Mouse (Mus musculus) midbrain, embryonic 14.5 days (tissue): ENCODE results near the gene Wdr63. TPM values are rescaled to one million over a fixed set of nuclear protein-coding genes. Genes with fewer than 3 reads are reported as not detected.

Experiments
- ATAC-seq: fragments of 200-750 bp; cut with Nextera tagmentation; 2 replicates; pipeline ENCODE4 v1.8.0; 2017; ENCODE audit warnings: moderate number of reproducible peaks, moderate library complexity; ENCODE audit not compliant: low FRiP score, low TSS enrichment
- DNase-seq: peaks from one replicate; pipeline ENCODE4 v3.0.0-alpha.2; 2015
- H3K27ac ChIP-seq: fragments of 300-500 bp; sonication (generic); replicated peaks from 2 replicates; pipeline ENCODE4 v1.5.1; 2014; ENCODE audit warnings: mild to moderate bottlenecking, low read depth, low read length, moderate library complexity
- H3K27me3 ChIP-seq: fragments of 300-500 bp; sonication (generic); 2 replicates; pipeline ENCODE4 v1.6.1; 2014; ENCODE audit warnings: low read length, control low read depth, mixed read lengths; ENCODE audit not compliant: control insufficient read depth, insufficient read depth
- H3K36me3 ChIP-seq: fragments of 300-500 bp; sonication (generic); 2 replicates; pipeline ENCODE4 v1.6.1; 2014; ENCODE audit warnings: low read length, control low read depth; ENCODE audit not compliant: control insufficient read depth, insufficient read depth
- H3K4me1 ChIP-seq: fragments of 300-500 bp; sonication (generic); 2 replicates; pipeline ENCODE4 v1.6.1; 2014; ENCODE audit warnings: mild to moderate bottlenecking, antibody characterized with exemption, low read length, control low read depth; ENCODE audit not compliant: control insufficient read depth, insufficient read depth
- H3K4me2 ChIP-seq: fragments of 300-500 bp; sonication (generic); 2 replicates; pipeline ENCODE4 v1.6.1; 2014; ENCODE audit warnings: mild to moderate bottlenecking, low read length, moderate library complexity
- H3K4me3 ChIP-seq: fragments of 300-500 bp; sonication (generic); replicated peaks from 2 replicates; pipeline ENCODE4 v1.5.1; 2014; ENCODE audit warnings: low read depth, low read length
- H3K9ac ChIP-seq: fragments of 300-500 bp; sonication (generic); replicated peaks from 2 replicates; pipeline ENCODE4 v1.6.1; 2014; ENCODE audit warnings: mild to moderate bottlenecking, low read length, moderate library complexity
- H3K9me3 ChIP-seq: fragments of 300-500 bp; sonication (generic); 2 replicates; pipeline ENCODE4 v1.6.1; 2016; ENCODE audit warnings: low read length, control low read depth, mixed read lengths; ENCODE audit not compliant: control insufficient read depth
- WGBS: fragments of 180-500 bp; shearing (Covaris S2); extraction: QIAGEN DNeasy Blood & Tissue Kit; methylation state at CpG from one replicate; pipeline ENCODE4 v1.1.7; 2014; 5-methylcytosine and 5-hydroxymethylcytosine counted together
- polyA plus RNA-seq: library from polyadenylated mRNA; unstranded; fragments of >200 nt; fragmentation: Nextera tagmentation; extraction: Ambion mirVana; gene quantifications from 2 replicates; pipeline ENCODE4 v1.2.1, GENCODE M21; 2014

Gene Wdr63
- polyA plus RNA-seq, 1 experiment from 2014 or later = 0.83 TPM

GRCm38 (mm10) chr3:146022232-146022631, 85.7 kb downstream of the Wdr63 start:
- H3K4me2 ChIP-seq = no peak overlapping the region
- WGBS = 94% methylated on average over 9 of the region's 9 CpGs
- no peaks in the 10 kb centered on the region for H3K9me3 ChIP-seq
- H3K36me3 ChIP-seq = no peaks in the 10 kb centered on the region
- no peaks in the 10 kb centered on the region for H3K27me3 ChIP-seq
- no peak overlapping the region for H3K4me3 ChIP-seq
- H3K4me1 ChIP-seq = no peaks in the 10 kb centered on the region
- H3K9ac ChIP-seq = no peak overlapping the region
- no peak for DNase-seq
- ATAC-seq = no peak
- no peak overlapping the region for H3K27ac ChIP-seq

DNA sequence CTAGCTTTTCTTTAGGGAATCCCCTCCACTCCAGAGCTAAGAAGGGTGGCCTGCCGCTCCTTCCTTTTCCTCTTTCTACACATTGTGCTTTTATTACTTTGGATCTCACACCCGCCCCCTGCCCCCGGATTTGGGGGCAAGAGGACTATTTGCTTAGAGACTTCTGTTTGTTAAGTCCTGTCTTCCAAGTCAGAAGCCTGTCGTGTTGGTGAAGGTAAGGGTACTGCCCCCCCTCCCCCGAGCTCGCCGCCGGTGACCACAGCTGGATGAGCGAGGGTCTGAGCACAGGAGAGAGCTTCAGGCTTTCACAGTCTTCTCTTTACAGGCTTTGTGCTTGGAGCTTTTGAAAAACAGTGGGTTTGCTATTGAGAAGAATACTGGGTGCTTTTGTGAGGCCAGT, 90.4 kb downstream of the Wdr63 start:
- DNase-seq (no peak), ATAC-seq (no peak)
- Histone ChIP-seq H3K9ac (no peak overlapping the region), H3K36me3 (no peaks in the 10 kb centered on the region), H3K27me3 (no peaks in the 10 kb centered on the region), H3K4me3 (no peak overlapping the region), H3K27ac (no peak overlapping the region), H3K9me3 (no peaks in the 10 kb centered on the region), H3K4me1 (no peaks in the 10 kb centered on the region), H3K4me2 (no peak overlapping the region)
- WGBS = 43% methylated on average over 9 of the region's 9 CpGs

DNA sequence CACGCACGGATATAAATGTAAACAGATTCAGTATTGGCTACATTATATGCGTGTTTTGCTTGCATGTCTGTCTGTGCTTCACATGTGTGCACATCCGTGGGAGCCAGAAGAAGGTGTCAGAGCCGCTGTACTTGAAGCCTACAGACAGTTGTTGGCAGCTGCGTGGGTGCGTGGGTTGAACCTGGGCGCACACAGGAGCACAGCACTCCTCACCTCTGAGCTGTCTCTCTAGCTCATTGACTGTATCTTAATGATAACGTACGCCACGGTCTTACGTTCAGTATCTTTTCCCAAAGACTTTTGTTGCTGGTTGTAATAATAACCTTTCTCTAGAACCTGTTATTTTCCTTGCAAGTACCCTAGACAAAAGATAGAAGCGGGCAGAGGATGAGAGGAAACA, 91.0 kb downstream of the Wdr63 start:
- ATAC-seq (no peak), DNase-seq (no peak)
- 90% methylated on average over 13 of the region's 13 CpGs for WGBS
- H3K9ac ChIP-seq = no peak overlapping the region
- H3K9me3 ChIP-seq = no peaks in the 10 kb centered on the region
- no peaks in the 10 kb centered on the region for H3K36me3 ChIP-seq
- H3K4me3 ChIP-seq = no peak overlapping the region
- no peaks in the 10 kb centered on the region for H3K27me3 ChIP-seq
- no peak overlapping the region for H3K27ac ChIP-seq
- H3K4me1 ChIP-seq = no peaks in the 10 kb centered on the region
- no peak overlapping the region for H3K4me2 ChIP-seq

- no peaks in the 10 kb centered on the region for H3K4me1 ChIP-seq
- 97% methylated on average over 12 of the region's 12 CpGs for WGBS
- DNase-seq (no peak), ATAC-seq (no peak)
- no peaks in the 10 kb centered on the region for H3K9me3 ChIP-seq
- no peak overlapping the region for H3K4me2 ChIP-seq
- H3K27ac ChIP-seq = no peak overlapping the region
- no peak overlapping the region for H3K9ac ChIP-seq
- no peak overlapping the region for H3K4me3 ChIP-seq
- H3K36me3 ChIP-seq = no peaks in the 10 kb centered on the region
- no peaks in the 10 kb centered on the region for H3K27me3 ChIP-seq
Observed at GRCm38 (mm10) chr3:146014321-146014720, 93.6 kb downstream of the Wdr63 start.

GRCm38 (mm10) chr3:146013490-146013889, 94.4 kb downstream of the Wdr63 start:
- Histone ChIP-seq H3K36me3 (no peaks in the 10 kb centered on the region), H3K4me2 (no peak overlapping the region), H3K4me3 (no peak overlapping the region), H3K4me1 (no peaks in the 10 kb centered on the region), H3K9ac (no peak overlapping the region), H3K27ac (no peak overlapping the region), H3K9me3 (no peaks in the 10 kb centered on the region), H3K27me3 (no peaks in the 10 kb centered on the region)
- WGBS = 93% methylated on average over 7 of the region's 7 CpGs
- ATAC-seq (no peak), DNase-seq (no peak)

GRCm38 (mm10) chr3:146011544-146012218, 96.2 kb downstream of the Wdr63 start:
- Histone ChIP-seq H3K9me3 (no peaks in the 10 kb centered on the region), H3K4me3 (no peak overlapping the region), H3K4me1 (no peaks in the 10 kb centered on the region), H3K27ac (no peak overlapping the region), H3K9ac (no peak overlapping the region), H3K36me3 (no peaks in the 10 kb centered on the region), H3K4me2 (no peak overlapping the region), H3K27me3 (no peaks in the 10 kb centered on the region)
- WGBS = 68% methylated on average over 8 of the region's 8 CpGs
- DNase-seq = no peak
- ATAC-seq = no peak

GRCm38 (mm10) chr3:146010751-146011150, 97.2 kb downstream of the Wdr63 start:
- Histone ChIP-seq H3K36me3 (no peaks in the 10 kb centered on the region), H3K4me1 (no peaks in the 10 kb centered on the region), H3K27me3 (no peaks in the 10 kb centered on the region), H3K4me3 (no peak overlapping the region), H3K27ac (no peak overlapping the region), H3K9ac (no peak overlapping the region), H3K9me3 (no peaks in the 10 kb centered on the region), H3K4me2 (no peak overlapping the region)
- DNase-seq = no peak
- 81% methylated on average over 4 of the region's 4 CpGs for WGBS
- ATAC-seq = no peak

- no peak for DNase-seq
- H3K9me3 ChIP-seq = no peaks in the 10 kb centered on the region
- H3K27me3 ChIP-seq = no peaks in the 10 kb centered on the region
- H3K4me3 ChIP-seq = no peak overlapping the region
- H3K4me2 ChIP-seq = no peak overlapping the region
- no peak overlapping the region for H3K27ac ChIP-seq
- no peaks in the 10 kb centered on the region for H3K4me1 ChIP-seq
- WGBS = 80% methylated on average over 19 of the region's 20 CpGs
- H3K36me3 ChIP-seq = no peaks in the 10 kb centered on the region
- no peak overlapping the region for H3K9ac ChIP-seq
- ATAC-seq = no peak
Observed at GRCm38 (mm10) chr3:146009859-146010645, 97.9 kb downstream of the Wdr63 start.

GRCm38 (mm10) chr3:146007872-146008271, 100.1 kb downstream of the Wdr63 start:
- Histone ChIP-seq H3K27ac (no peak overlapping the region), H3K4me3 (no peak overlapping the region), H3K4me2 (no peak overlapping the region), H3K36me3 (no peaks in the 10 kb centered on the region), H3K4me1 (no peaks in the 10 kb centered on the region), H3K9ac (no peak overlapping the region), H3K27me3 (no peaks in the 10 kb centered on the region), H3K9me3 (no peaks in the 10 kb centered on the region)
- ATAC-seq (no peak), DNase-seq (no peak)
- 89% methylated on average over 6 of the region's 6 CpGs for WGBS
